Mouse (Mus musculus) erythroblast, embryonic 14.5 days (primary cell): ENCODE data around the gene Gnb1. TPM values are rescaled to one million over a fixed set of nuclear protein-coding genes. Genes with fewer than 3 reads are reported as not detected.

Experiments
- H3K27me3 ChIP-seq: 2 replicates; pipeline ENCODE4 v1.6.1; 2012; ENCODE audit warnings: inconsistent platforms; ENCODE audit not compliant: control insufficient read depth
- H3K36me3 ChIP-seq: 2 replicates; pipeline ENCODE4 v1.6.1; 2012; ENCODE audit warnings: mild to moderate bottlenecking, inconsistent platforms; ENCODE audit not compliant: control insufficient read depth
- H3K4me1 ChIP-seq: 2 replicates; pipeline ENCODE4 v1.6.1; 2012; ENCODE audit warnings: inconsistent platforms; ENCODE audit not compliant: control insufficient read depth
- H3K4me3 ChIP-seq: replicated peaks from 2 replicates; pipeline ENCODE3; 2012; ENCODE audit warnings: moderate library complexity, mild to moderate bottlenecking, inconsistent platforms
- H3K9me3 ChIP-seq: 2 replicates; pipeline ENCODE4 v1.6.1; 2012; ENCODE audit warnings: low read length, inconsistent platforms, mixed read lengths; ENCODE audit not compliant: control insufficient read depth
- GATA1 ChIP-seq: IDR thresholded peaks from 2 replicates; pipeline ENCODE4 v1.6.1; 2012; ENCODE audit warnings: low read length, inconsistent platforms, mixed read lengths
- TAL1 ChIP-seq: IDR thresholded peaks from 3 replicates; pipeline ENCODE4 v1.6.1; 2012; ENCODE audit warnings: low read length, inconsistent platforms, mixed read lengths
- polyA plus RNA-seq: library from polyadenylated mRNA; stranded (reverse); fragments of >175 nt; gene quantifications from 2 replicates; pipeline ENCODE4 v1.2.3, GENCODE M21; 2012

Gene Gnb1
- polyA plus RNA-seq, 1 experiment: 2.9 TPM

DNA sequence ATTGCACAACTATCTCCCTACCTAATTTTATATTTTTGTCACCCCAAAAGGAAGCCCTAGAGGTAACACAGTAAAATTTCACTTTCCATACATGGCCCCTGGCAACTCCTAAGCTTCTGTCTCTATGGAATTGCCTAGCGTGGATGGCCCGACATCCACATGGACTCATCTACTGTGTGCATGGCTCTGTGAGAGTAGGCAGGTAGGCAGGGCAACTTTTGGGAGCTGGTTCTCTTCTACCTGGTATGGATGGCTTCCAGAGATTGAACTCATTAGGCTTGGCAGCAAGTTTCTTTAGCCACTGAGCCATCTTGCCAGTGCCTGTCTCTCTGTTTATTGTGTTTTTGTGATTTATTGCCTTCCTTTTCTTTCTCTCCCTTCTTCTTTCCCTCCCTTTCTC lies 23.6 kb downstream of the Gnb1 start:
- no peak for TF ChIP-seq TAL1
- TF ChIP-seq GATA1: no peak

DNA sequence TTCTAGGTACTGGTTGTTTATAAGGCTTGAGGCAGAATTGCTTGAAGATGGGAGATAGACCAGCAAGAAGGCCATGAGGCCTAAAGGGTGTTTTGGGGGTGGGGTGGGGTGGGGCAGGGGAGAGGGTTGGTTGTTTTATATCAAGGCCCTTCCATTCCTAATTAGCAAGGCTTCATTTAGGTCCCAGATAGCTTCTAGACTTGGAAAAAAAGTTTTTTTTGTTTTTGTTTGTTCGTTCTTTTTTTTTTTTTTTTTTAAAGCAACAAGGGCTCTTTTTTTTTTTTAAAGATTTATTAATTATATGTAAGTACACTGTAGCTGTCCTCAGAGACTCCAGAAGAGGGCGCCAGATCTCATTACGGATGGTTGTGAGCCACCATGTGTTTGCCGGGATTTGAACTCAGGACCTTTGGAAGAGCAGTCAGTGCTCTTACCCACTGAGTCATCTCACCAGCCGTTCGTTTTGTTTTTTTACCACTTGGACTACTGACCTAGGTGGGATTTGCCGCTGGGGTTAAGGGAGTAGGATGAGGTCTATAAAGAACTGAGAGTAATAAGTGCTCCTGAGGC lies 26.9 kb downstream of the Gnb1 start:
- H3K36me3 ChIP-seq: peaks cover 10% of the 10 kb centered on the region
- no peaks in the 10 kb centered on the region; the same call in 1 of the 2 replicates for H3K4me1 ChIP-seq
- no peaks in the 10 kb centered on the region for H3K9me3 ChIP-seq
- TF ChIP-seq GATA1: no peak
- no peak for TF ChIP-seq TAL1
- no peak overlapping the region for H3K4me3 ChIP-seq
- no peaks in the 10 kb centered on the region for H3K27me3 ChIP-seq

More for the DNA sequence above, 23.6 kb downstream of the Gnb1 start:
- no peaks in the 10 kb centered on the region; the same call in 1 of the 2 replicates for H3K4me1 ChIP-seq
- H3K27me3 ChIP-seq: no peaks in the 10 kb centered on the region
- peaks cover 5% of the 10 kb centered on the region for H3K36me3 ChIP-seq
- no peaks in the 10 kb centered on the region for H3K9me3 ChIP-seq
- H3K4me3 ChIP-seq: no peak overlapping the region

DNA sequence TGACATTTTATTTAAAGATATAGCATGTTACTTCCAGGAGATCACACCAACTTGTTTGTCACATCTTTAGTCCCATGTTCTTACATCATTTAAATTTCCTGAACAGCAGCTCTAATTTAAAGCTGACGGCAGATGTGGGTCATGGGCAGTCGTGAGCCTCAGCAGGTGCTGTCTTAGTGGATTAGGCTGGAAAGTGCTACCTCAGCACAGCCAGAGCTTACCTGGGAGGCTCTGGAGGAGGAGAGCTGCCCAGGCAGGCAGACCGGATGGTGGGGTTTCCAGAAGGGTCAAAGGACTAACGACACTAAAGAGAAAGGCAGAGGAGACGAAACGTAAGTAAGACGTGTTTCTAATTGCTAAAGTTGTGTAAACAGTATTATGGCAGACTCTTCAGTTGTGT lies 31.2 kb downstream of the Gnb1 start:
- no peaks in the 10 kb centered on the region; the same call in 1 of the 2 replicates for H3K4me1 ChIP-seq
- H3K9me3 ChIP-seq: no peaks in the 10 kb centered on the region
- no peaks in the 10 kb centered on the region for H3K27me3 ChIP-seq
- no peak overlapping the region for H3K4me3 ChIP-seq
- TF ChIP-seq TAL1 (no peak), GATA1 (no peak)
- H3K36me3 ChIP-seq: peaks cover 24% of the 10 kb centered on the region

DNA sequence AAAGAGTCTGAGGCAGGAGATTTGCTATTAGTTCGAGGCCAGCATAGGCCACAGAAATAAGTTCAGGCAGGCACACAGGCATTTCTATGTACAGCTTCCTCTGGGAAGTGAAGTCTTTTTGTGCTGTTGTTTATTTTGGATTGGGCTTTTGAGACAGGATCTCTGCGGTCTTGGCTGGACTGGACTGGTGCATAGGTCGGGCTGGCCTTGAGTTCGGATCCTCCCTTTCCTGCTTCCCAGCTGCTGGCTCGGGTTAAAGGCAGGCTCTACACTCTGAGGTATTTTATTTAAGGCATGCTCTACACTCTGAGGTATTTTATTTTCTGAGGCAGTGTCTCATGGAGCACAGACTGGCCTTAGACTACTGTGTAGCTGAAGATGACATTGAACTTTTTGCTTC lies 34.6 kb downstream of the Gnb1 start:
- no peaks in the 10 kb centered on the region; the same call in 1 of the 2 replicates for H3K4me1 ChIP-seq
- H3K27me3 ChIP-seq: no peaks in the 10 kb centered on the region
- H3K4me3 ChIP-seq: no peak overlapping the region
- H3K9me3 ChIP-seq: no peaks in the 10 kb centered on the region
- peaks cover 50% of the 10 kb centered on the region for H3K36me3 ChIP-seq
- TF ChIP-seq GATA1 (no peak), TAL1 (no peak)

DNA sequence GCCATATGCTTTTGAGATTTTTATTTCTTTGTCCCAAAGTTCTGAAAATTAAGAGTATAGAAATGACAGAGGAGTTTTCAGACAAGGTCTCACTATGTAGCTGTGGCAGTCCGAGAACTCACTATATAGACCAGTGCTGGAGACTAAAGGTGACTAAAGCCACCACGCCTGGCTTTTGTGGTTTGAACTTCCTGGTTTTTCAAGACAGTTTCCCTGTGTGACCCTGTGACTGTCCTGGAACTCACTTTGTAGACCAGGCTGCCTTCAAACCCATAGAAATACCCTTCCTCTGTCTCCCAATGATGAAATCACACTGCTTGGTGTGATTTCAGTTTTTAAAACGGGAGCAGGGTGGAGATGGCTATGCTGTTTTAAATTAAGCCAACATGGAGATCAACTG lies 38.1 kb downstream of the Gnb1 start:
- no peaks in the 10 kb centered on the region for H3K9me3 ChIP-seq
- TF ChIP-seq TAL1: no peak
- TF ChIP-seq GATA1: no peak
- no peak overlapping the region for H3K4me3 ChIP-seq
- no peaks in the 10 kb centered on the region; the same call in 1 of the 2 replicates for H3K4me1 ChIP-seq
- H3K27me3 ChIP-seq: no peaks in the 10 kb centered on the region
- H3K36me3 ChIP-seq: peaks cover 66% of the 10 kb centered on the region

DNA sequence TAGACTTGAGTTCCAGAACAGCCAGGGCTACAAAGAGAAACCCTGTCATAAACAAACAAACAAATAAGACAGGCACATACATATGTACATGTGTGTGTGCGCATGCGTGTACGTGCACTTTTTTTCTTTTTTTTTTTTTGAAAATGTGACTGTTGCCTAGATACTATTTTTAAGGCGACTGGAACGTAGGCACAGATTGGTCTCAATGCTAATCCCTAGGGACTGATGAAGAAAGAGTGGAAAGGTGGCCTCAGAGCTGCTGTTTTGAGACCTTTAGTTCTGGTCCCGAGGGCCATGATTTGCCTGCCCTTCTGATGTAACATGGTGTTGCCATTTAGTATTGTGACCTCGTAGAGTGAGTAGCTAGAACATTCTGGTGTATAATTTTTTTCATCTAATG lies 58.8 kb downstream of the Gnb1 start:
- no peak for TF ChIP-seq GATA1
- TF ChIP-seq TAL1: no peak
- H3K4me1 ChIP-seq: peaks cover 4% of the 10 kb centered on the region; the same call in 1 of the 2 replicates
- no peaks in the 10 kb centered on the region for H3K27me3 ChIP-seq
- H3K36me3 ChIP-seq: peaks cover 76% of the 10 kb centered on the region
- H3K4me3 ChIP-seq: no peak overlapping the region
- no peaks in the 10 kb centered on the region for H3K9me3 ChIP-seq

DNA sequence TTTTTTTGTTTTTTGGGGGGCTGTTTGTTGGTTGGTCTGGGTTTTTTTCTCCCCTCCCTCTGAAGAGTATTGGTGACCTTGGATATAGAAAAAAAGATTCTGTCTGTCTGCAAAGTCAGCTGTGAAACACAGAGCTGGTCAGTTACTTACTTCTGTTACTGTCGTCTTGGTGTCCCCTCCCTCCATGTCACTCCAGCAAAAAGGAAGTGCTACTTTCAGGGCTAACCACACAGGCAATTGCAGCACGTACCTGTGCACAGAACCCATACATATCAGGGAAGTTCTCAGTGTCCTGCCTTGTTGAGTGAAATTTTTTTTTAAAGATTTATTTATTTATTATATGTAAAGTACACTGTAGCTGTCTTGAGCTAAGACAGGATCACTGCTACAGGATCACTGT lies 59.3 kb downstream of the Gnb1 start:
- H3K36me3 ChIP-seq: peaks cover 78% of the 10 kb centered on the region
- no peaks in the 10 kb centered on the region for H3K9me3 ChIP-seq
- peaks cover 4% of the 10 kb centered on the region; the same call in 1 of the 2 replicates for H3K4me1 ChIP-seq
- no peaks in the 10 kb centered on the region for H3K27me3 ChIP-seq
- no peak overlapping the region for H3K4me3 ChIP-seq
- TF ChIP-seq TAL1 (no peak), GATA1 (no peak)

DNA sequence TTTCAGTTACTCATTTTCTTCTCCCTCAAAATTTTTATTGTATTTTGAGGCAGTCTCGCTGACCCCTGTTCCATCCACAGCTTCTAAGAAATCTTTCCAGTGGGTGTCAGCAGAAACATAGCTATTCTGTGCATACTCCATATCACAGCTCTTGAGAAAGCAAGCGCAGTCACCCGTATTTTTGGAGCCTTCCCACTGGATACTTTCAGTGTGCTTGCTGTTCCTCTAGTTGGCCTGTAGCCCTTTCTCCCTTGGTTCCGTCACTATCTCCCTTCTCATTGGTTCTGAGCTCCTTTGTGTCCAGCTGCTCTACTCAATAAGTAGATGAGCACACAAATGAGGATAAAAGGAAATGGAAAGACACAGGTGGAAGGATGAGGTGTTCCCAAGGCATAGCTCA lies 59.9 kb downstream of the Gnb1 start:
- TF ChIP-seq TAL1 (no peak), GATA1 (no peak)
- H3K4me1 ChIP-seq: peaks cover 4% of the 10 kb centered on the region; the same call in 1 of the 2 replicates

DNA sequence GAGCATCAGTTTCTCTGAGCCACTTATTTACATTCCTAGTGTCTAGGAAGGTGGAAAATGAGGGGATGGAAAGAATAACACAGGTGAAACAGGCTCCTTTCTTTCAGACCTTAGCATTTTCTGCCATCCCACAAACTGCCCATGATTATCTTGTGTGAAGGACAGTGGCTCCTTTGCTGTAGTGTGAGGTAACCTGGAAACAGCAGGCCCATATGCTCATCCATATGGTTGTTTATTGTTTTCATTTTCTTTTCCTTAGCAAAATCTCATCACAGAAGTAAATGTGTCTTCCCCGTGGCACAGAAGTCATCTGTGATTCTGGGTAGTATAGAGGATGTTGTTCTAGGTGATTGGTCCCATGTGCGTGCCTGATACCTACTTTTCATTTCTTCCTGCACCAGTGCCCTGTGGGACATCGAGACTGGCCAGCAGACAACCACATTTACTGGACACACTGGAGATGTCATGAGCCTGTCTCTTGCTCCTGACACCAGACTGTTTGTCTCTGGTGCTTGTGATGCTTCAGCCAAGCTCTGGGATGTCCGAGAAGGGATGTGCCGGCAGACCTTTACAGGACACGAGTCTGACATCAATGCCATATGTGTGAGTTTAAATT lies 61.9 kb downstream of the Gnb1 start:
- H3K4me3 ChIP-seq: no peak overlapping the region
- no peak for TF ChIP-seq GATA1
- no peak for TF ChIP-seq TAL1
- H3K4me1 ChIP-seq: peaks cover 4% of the 10 kb centered on the region; the same call in 1 of the 2 replicates
- no peaks in the 10 kb centered on the region for H3K27me3 ChIP-seq
- H3K36me3 ChIP-seq: peaks cover 90% of the 10 kb centered on the region
- no peaks in the 10 kb centered on the region for H3K9me3 ChIP-seq

More for the DNA sequence above, 59.9 kb downstream of the Gnb1 start:
- no peaks in the 10 kb centered on the region for H3K9me3 ChIP-seq
- no peaks in the 10 kb centered on the region for H3K27me3 ChIP-seq
- peaks cover 78% of the 10 kb centered on the region for H3K36me3 ChIP-seq
- no peak overlapping the region for H3K4me3 ChIP-seq
